Mouse (Mus musculus) bone marrow macrophage, adult 2 months (primary cell): ENCODE data around the gene Mttp.

Source experiments
- CTCF ChIP-seq: IDR thresholded peaks from 2 replicates; pipeline ENCODE4 v1.5.1; 2012; ENCODE audit warnings: low read depth, mild to moderate bottlenecking, low read length, moderate library complexity
- POLR2A ChIP-seq: IDR thresholded peaks from 2 replicates; pipeline ENCODE4 v1.6.1; 2012; ENCODE audit warnings: mild to moderate bottlenecking, low read depth, low read length, borderline replicate concordance

DNA sequence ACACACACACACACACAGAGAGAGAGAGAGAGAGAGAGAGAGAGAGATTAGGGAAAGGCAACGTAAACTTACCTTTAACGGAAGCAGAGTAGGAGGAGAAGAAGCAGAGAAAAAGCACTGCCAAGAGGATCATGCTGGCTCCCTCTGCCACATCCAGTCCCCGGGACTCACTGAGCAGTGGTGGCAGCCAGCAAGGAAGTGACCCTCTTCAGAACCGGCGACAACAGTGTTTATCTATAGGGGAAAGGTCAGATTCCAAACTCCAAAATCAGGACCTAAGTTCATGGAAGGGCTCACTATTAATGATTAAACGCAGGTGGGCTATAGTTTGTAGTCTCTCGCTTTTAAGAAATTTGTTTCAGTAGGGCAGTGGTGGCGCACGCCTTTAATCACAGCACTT lies 13.6 kb downstream of the Mttp start:
- no peak for TF ChIP-seq POLR2A
- TF ChIP-seq CTCF = no peak
